Mouse (Mus musculus) left cerebral cortex, postnatal 25 days (tissue): ENCODE data around the gene Wdtc1. TPM values are rescaled to one million over a fixed set of nuclear protein-coding genes. Genes with fewer than 3 reads are reported as not detected.

Source experiments
- microRNA-seq, 2 experiments: library from miRNA; unstranded; fragments of <30 nt; microRNA quantifications; one replicate each; pipeline ENCODE4 v1.2.0; 2022
- total RNA-seq, 2 experiments: library from RNA; stranded (reverse); gene quantifications; 2 replicates each; pipeline ENCODE4 v1.2.3; 2021

Gene Wdtc1
- total RNA-seq, 2 experiments from 2014 or later, result 58.0 to 59.7 TPM

Small RNA genes within 50 kb of the gene (microRNA-seq; reads per million reads assigned to microRNA genes)
- gene Mir5122, result 8.7 to 10.6 reads per million in 2 experiments

Other genes with a start within 250 kb of the Wdtc1 start
- gene Wasf2, start 223.0 kb downstream of the Wdtc1 start, total RNA-seq, result 10 to 100 TPM; 27.6 to 32.9 TPM
- gene Cd164l2, start 141.3 kb downstream of the Wdtc1 start, total RNA-seq, result 1 to 10 TPM; 5.3 to 6.9 TPM
- 10 to 100 TPM; 10.1 to 13.0 TPM for gene Gpr3, start 140.9 kb downstream of the Wdtc1 start, total RNA-seq
- 1 to 10 TPM; 4.7 to 5.3 TPM for gene Map3k6, start 112.7 kb downstream of the Wdtc1 start, total RNA-seq
- 1 to 10 TPM in 1 of 2 experiments, under 1 TPM in 1; 0.98 to 1.2 TPM for gene Sytl1, start 90.4 kb downstream of the Wdtc1 start, total RNA-seq
- 10 to 100 TPM; 87.4 to 92.5 TPM for gene Tmem222, start 75.7 kb downstream of the Wdtc1 start, total RNA-seq
- 10 to 100 TPM; 46.0 to 51.9 TPM for gene Slc9a1, start 16.2 kb upstream of the Wdtc1 start, total RNA-seq
- under 1 TPM in 1 of 2 experiments, not detected in 1; 0.21 TPM for gene Tent5b, start 126.7 kb upstream of the Wdtc1 start, total RNA-seq
- gene Trnp1, start 145.1 kb upstream of the Wdtc1 start, total RNA-seq, result 100 to 1,000 TPM; 157 to 177 TPM
- not detected for gene Kdf1, start 165.5 kb upstream of the Wdtc1 start, total RNA-seq
- gene Nudc, start 192.5 kb upstream of the Wdtc1 start, total RNA-seq, result 100 to 1,000 TPM; 129 TPM
- not detected for gene Nr0b2, start 199.9 kb upstream of the Wdtc1 start, total RNA-seq
- 1 to 10 TPM; 6.5 to 7.3 TPM for gene Gpatch3, start 221.3 kb upstream of the Wdtc1 start, total RNA-seq
- 10 to 100 TPM in 1 of 2 experiments, 1 to 10 TPM in 1; 9.8 to 10.9 TPM for gene Gpn2, start 230.9 kb upstream of the Wdtc1 start, total RNA-seq
- 1 to 10 TPM; 1.3 to 1.9 TPM for gene Sfn, start 248.7 kb upstream of the Wdtc1 start, total RNA-seq